Mouse (Mus musculus) small intestine, adult 2 months (tissue): ENCODE results near the gene Olfml2b.

Experiments used
- CTCF ChIP-seq: fragments of 200-500 bp; IDR thresholded peaks from 2 replicates; pipeline ENCODE4 v1.5.1; 2012; ENCODE audit warnings: low read depth, mild to moderate bottlenecking, control low read depth, inconsistent platforms, low read length, moderate library complexity, mixed read lengths; ENCODE audit not compliant: insufficient replicate concordance, insufficient read length; ENCODE audit errors: extremely low read depth
- POLR2A ChIP-seq: fragments of 200-500 bp; IDR thresholded peaks from 2 replicates; pipeline ENCODE4 v1.6.1; 2012; ENCODE audit warnings: low read depth, mild to moderate bottlenecking, control low read depth, inconsistent platforms, low read length, moderate library complexity

- TF ChIP-seq POLR2A (no peak), CTCF (no peak)
These were observed 50.5 kb downstream of the Olfml2b start for GRCm38 (mm10) chr1:170694821-170695291.
